Mouse (Mus musculus) forebrain, embryonic 13.5 days (tissue): ENCODE results near the gene Tmem102. TPM values are rescaled to one million over a fixed set of nuclear protein-coding genes. Genes with fewer than 3 reads are reported as not detected.

ENCODE experiments used
- ATAC-seq: fragments of 200-750 bp; cut with Nextera tagmentation; 2 replicates; pipeline ENCODE4 v1.8.0; 2017
- H3K27ac ChIP-seq: fragments of 300-500 bp; sonication (generic); 2 replicates; pipeline ENCODE4 v1.5.1; 2015; ENCODE audit warnings: inconsistent platforms, mild to moderate bottlenecking, moderate library complexity
- H3K27me3 ChIP-seq: fragments of 300-500 bp; sonication (generic); 2 replicates; pipeline ENCODE4 v1.6.1; 2015; ENCODE audit warnings: mild to moderate bottlenecking, inconsistent platforms
- H3K36me3 ChIP-seq: fragments of 300-500 bp; sonication (generic); 2 replicates; pipeline ENCODE4 v1.6.1; 2015; ENCODE audit warnings: mild to moderate bottlenecking, inconsistent platforms; ENCODE audit not compliant: poor library complexity, severe bottlenecking
- H3K4me1 ChIP-seq: fragments of 300-500 bp; sonication (generic); 2 replicates; pipeline ENCODE4 v1.6.1; 2015; ENCODE audit warnings: inconsistent platforms
- H3K4me2 ChIP-seq: fragments of 300-500 bp; sonication (generic); 2 replicates; pipeline ENCODE4 v1.6.1; 2015; ENCODE audit warnings: inconsistent platforms, mild to moderate bottlenecking, moderate library complexity
- H3K4me3 ChIP-seq: fragments of 300-500 bp; sonication (generic); 2 replicates; pipeline ENCODE4 v1.5.1; 2015; ENCODE audit warnings: mild to moderate bottlenecking, inconsistent platforms
- H3K9ac ChIP-seq: fragments of 300-500 bp; sonication (generic); 2 replicates; pipeline ENCODE4 v1.6.1; 2015; ENCODE audit warnings: mild to moderate bottlenecking, inconsistent platforms
- H3K9me3 ChIP-seq: fragments of 300-500 bp; sonication (generic); replicated peaks from 2 replicates; pipeline ENCODE4 v1.6.1; 2016; ENCODE audit warnings: inconsistent platforms
- WGBS: fragments of 180-500 bp; shearing (Covaris S2); methylation state at CpG from one replicate; pipeline ENCODE4 v1.1.7; 2015; 5-methylcytosine and 5-hydroxymethylcytosine counted together
- polyA plus RNA-seq: library from polyadenylated mRNA; unstranded; fragments of >200 nt; fragmentation: Nextera tagmentation; extraction: Ambion mirVana; gene quantifications from 2 replicates; pipeline ENCODE4 v1.2.1, GENCODE M21; 2015

Gene Tmem102
- polyA plus RNA-seq, 1 experiment from 2014 or later: 0.39 TPM

GRCm38 (mm10) chr11:69837952-69838713 is 32.7 kb upstream of the Tmem102 start, which contains the start of gene Tmem256:
Tmem256 (plus strand) TSS chr11:69838514.
- H3K27me3 ChIP-seq: peaks cover 4% of the 10 kb centered on the region; the same call in 1 of the 2 replicates
- peaks cover 9% of the 10 kb centered on the region; the same call in 1 of the 2 replicates for H3K36me3 ChIP-seq
- peak within 1 kb of the TSS; percentile 96 for H3K9ac ChIP-seq
- peak within 1 kb of the TSS; percentile 94 for H3K4me3 ChIP-seq
- H3K9me3 ChIP-seq: no peaks in the 10 kb centered on the region
- WGBS: under 1% methylated on average over 34 of the region's 34 CpGs
- ATAC-seq: peak; percentile 92
- H3K4me1 ChIP-seq: peaks cover 45% of the 10 kb centered on the region
- peak within 1 kb of the TSS; percentile 96 for H3K27ac ChIP-seq
- peak within 1 kb of the TSS; percentile 94 for H3K4me2 ChIP-seq

GRCm38 (mm10) chr11:69837604-69837951 is 32.2 kb upstream of the Tmem102 start, which contains the start of gene Nlgn2:
Nlgn2 (minus strand) TSS chr11:69837784.
- H3K27ac ChIP-seq: peak within 1 kb of the TSS; percentile 96
- no peaks in the 10 kb centered on the region for H3K9me3 ChIP-seq
- H3K36me3 ChIP-seq: peaks cover 15% of the 10 kb centered on the region
- peak; percentile 72; the same call in 1 of the 2 replicates for ATAC-seq
- 1% methylated on average over 14 of the region's 32 CpGs for WGBS
- H3K4me2 ChIP-seq: peak within 1 kb of the TSS; percentile 94
- peaks cover 49% of the 10 kb centered on the region for H3K4me1 ChIP-seq
- H3K9ac ChIP-seq: peak within 1 kb of the TSS; percentile 96
- peaks cover 4% of the 10 kb centered on the region; the same call in 1 of the 2 replicates for H3K27me3 ChIP-seq
- peak within 1 kb of the TSS; percentile 94 for H3K4me3 ChIP-seq

DNA sequence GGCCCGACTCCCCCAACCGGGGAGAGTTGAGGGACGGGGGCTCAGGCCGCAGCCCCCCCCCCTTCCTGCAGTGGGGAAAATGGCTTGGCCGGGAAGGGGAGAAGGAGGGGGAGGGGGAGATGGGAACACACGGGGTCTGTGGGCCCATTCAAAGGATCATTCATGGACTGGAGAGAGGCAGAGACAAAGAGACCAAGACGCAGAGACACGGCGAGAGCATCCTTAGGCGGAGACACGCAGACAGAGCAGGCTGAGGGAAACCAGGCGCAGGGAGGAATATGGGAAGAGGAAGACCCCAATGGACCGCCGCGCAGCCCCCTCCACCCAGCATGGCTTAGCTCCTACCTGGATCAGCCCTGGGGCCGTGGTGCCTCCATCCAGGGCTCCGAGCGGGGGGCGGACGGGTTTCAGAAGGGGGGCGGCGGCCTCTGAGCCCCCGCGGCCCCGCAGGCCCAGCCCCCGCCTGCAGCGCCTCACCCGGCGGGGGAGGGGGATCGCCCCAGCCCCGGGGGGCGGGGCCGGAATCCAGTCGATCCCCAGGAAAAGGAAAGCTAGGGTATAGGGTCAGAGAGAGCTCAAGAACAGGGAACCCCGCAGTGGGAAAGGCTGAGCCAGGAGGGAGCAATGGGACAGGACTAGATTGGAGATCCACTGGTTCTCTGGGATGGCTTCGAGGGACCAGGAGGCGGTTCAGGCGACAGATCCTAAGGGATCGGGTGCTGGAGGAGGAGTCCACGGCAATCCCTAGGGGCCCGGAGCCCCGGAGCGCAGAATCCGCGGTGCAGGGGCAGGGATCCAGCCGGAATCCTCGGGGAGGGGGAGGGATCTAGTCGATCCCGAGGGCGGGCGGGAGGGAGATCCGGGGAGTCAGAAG is 31.5 kb upstream of the Tmem102 start:
- ATAC-seq: 0 out of 2 replicates have a peak, but pooled peaks have one; percentile 7

DNA sequence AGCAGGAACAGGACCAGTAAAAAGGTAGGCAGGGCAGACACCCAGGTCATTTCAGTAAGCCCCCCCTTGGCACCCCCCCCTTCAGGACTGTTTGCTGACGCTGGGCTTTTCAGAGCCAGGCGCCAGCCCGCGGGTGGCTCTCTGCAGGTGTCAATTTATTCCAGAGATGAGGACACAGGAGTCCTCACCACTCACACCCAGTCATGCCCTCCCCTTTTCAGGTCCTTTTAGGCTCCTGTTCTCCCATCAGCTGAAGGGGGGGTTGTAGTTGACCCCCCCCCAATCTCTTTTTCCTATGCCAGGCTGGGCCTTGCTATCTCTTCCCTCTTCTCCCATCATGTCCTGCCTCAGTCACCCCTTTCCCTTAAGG is 30.5 kb upstream of the Tmem102 start:
- Histone ChIP-seq H3K9me3 (no peaks in the 10 kb centered on the region), H3K36me3 (peaks cover 28% of the 10 kb centered on the region), H3K4me3 (peak overlapping the region; percentile 94), H3K27ac (peak overlapping the region; percentile 96), H3K9ac (peak overlapping the region; percentile 96), H3K4me2 (peak overlapping the region; percentile 94), H3K27me3 (peaks cover 4% of the 10 kb centered on the region; the same call in 1 of the 2 replicates), H3K4me1 (peaks cover 49% of the 10 kb centered on the region)
- no peak for ATAC-seq
- WGBS: 7% methylated on average over 4 of the region's 4 CpGs

More for the DNA sequence above, 31.5 kb upstream of the Tmem102 start:
- Histone ChIP-seq H3K27ac (peak overlapping the region; percentile 96), H3K4me2 (peak overlapping the region; percentile 94), H3K36me3 (peaks cover 21% of the 10 kb centered on the region), H3K9ac (peak overlapping the region; percentile 96), H3K27me3 (peaks cover 4% of the 10 kb centered on the region; the same call in 1 of the 2 replicates), H3K4me3 (peak overlapping the region; percentile 94), H3K4me1 (peaks cover 49% of the 10 kb centered on the region), H3K9me3 (no peaks in the 10 kb centered on the region)
- 2% methylated on average over 49 of the region's 52 CpGs for WGBS

- Histone ChIP-seq H3K9me3 (no peaks in the 10 kb centered on the region), H3K36me3 (peaks cover 33% of the 10 kb centered on the region), H3K4me1 (peaks cover 49% of the 10 kb centered on the region), H3K27me3 (peaks cover 4% of the 10 kb centered on the region; the same call in 1 of the 2 replicates), H3K9ac (peak overlapping the region; percentile 96), H3K27ac (peak overlapping the region; percentile 96), H3K4me3 (peak overlapping the region; percentile 94), H3K4me2 (peak overlapping the region; percentile 94)
- ATAC-seq: no peak
- WGBS: 0% methylated on average over 9 of the region's 9 CpGs
These were observed 30.0 kb upstream of the Tmem102 start for GRCm38 (mm10) chr11:69835326-69835965.

DNA sequence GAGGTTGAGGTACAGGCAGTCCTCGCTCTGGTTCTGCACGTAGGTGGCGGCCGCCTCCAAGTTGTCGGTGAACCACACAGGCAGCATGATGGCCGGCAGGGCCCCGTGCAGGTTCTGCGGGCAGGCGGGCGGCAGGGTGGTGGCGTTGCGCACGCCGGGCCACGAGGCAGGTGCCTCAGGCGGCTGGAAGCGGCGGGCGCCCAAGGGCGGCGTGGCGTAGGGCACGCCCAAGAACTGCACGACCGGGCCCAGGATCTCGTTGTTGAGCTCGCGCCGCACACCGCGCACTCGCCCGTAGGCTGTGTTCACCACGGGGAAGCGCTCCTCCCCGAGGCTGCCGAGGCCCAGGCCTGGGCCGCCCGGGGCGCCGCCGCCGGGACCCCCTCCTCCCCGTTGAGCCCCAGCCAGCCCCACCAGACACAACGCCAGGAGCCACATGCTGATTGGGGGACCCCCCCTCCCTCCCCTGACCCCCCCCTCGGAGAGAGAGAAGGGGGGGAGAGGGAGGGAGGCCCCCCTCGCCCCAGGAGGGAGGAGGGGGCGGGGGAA is 28.7 kb upstream of the Tmem102 start:
- peak overlapping the region; percentile 94 for H3K4me2 ChIP-seq
- H3K9ac ChIP-seq: peak overlapping the region; percentile 96
- H3K9me3 ChIP-seq: no peaks in the 10 kb centered on the region
- H3K4me3 ChIP-seq: peak overlapping the region; percentile 94
- ATAC-seq: no peak
- peaks cover 4% of the 10 kb centered on the region; the same call in 1 of the 2 replicates for H3K27me3 ChIP-seq
- H3K4me1 ChIP-seq: peaks cover 46% of the 10 kb centered on the region
- peak overlapping the region; percentile 96 for H3K27ac ChIP-seq
- WGBS: 5% methylated on average over 36 of the region's 48 CpGs
- H3K36me3 ChIP-seq: peaks cover 41% of the 10 kb centered on the region

DNA sequence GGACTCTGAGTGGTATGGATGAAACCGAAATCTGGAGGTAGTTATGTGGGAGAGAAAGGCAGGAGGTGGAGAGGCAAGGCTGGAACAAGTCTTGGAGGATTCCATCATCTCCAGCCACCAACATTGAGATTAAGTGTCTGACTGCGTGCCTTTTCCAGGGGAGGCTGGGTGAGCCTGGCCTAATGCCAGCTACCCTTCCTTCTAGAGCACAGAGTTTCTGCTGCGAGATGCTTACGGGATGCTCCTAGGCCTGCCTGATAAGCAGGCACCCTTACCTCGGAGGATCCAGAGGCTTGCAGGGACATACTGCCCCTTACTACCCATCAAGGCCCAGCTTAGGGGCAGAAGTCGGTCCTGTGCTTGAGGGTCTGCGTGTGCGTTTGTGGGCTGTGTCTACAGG is 28.1 kb upstream of the Tmem102 start:
- no peak for ATAC-seq
- WGBS: 44% methylated on average over 8 of the region's 8 CpGs
- Histone ChIP-seq H3K4me2 (peak overlapping the region; percentile 94), H3K4me3 (peak overlapping the region; percentile 94), H3K9me3 (no peaks in the 10 kb centered on the region), H3K9ac (peak overlapping the region; percentile 96), H3K36me3 (peaks cover 46% of the 10 kb centered on the region), H3K27ac (0 out of 2 replicates have a peak overlapping the region, but pooled peaks have one; percentile 96), H3K27me3 (peaks cover 4% of the 10 kb centered on the region; the same call in 1 of the 2 replicates), H3K4me1 (peaks cover 47% of the 10 kb centered on the region)

- H3K9ac ChIP-seq: peak overlapping the region; percentile 2; the same call in 1 of the 2 replicates
- ATAC-seq: no peak
- peaks cover 4% of the 10 kb centered on the region; the same call in 1 of the 2 replicates for H3K27me3 ChIP-seq
- 71% methylated on average over 5 of the region's 5 CpGs for WGBS
- no peaks in the 10 kb centered on the region for H3K9me3 ChIP-seq
- no peak overlapping the region for H3K4me2 ChIP-seq
- peaks cover 18% of the 10 kb centered on the region for H3K4me1 ChIP-seq
- no peak overlapping the region for H3K4me3 ChIP-seq
- no peak overlapping the region for H3K27ac ChIP-seq
- H3K36me3 ChIP-seq: peaks cover 90% of the 10 kb centered on the region
These were observed 23.4 kb upstream of the Tmem102 start for GRCm38 (mm10) chr11:69828832-69829231.

- Histone ChIP-seq H3K4me1 (no peaks in the 10 kb centered on the region), H3K4me3 (no peak overlapping the region), H3K27me3 (no peaks in the 10 kb centered on the region), H3K9ac (no peak overlapping the region), H3K4me2 (no peak overlapping the region), H3K36me3 (peaks cover 50% of the 10 kb centered on the region), H3K27ac (no peak overlapping the region), H3K9me3 (no peaks in the 10 kb centered on the region)
- no peak for ATAC-seq
- 76% methylated on average over 2 of the region's 2 CpGs for WGBS
These were observed 18.0 kb upstream of the Tmem102 start for GRCm38 (mm10) chr11:69823456-69823855.

DNA sequence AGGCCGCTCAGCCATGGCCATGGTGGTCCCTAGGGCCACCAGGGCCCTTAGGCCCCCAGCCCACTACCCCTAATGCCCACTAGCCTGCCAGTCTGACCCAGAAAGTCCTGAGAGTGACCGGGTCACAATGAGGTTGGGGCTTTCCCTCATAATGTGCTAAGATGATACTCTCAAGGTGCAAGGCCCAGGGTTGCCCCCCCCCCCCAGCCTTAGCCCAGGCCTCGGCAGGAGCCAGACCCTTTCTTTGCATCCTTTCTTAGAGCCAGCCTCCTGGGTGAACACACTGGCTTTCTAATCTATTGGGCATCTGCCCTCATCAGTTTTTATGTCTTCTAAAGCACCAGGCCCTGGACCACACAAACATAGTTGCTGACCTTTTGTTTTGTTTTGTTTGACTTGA is 16.7 kb upstream of the Tmem102 start, which contains the start of gene Spem1:
TSS of gene Spem1 (minus strand) at position 101 of the 400 bp plus-strand sequence.
- H3K4me3 ChIP-seq: no peak within 1 kb of the TSS
- 87% methylated on average over 3 of the region's 3 CpGs for WGBS
- no peak for ATAC-seq
- no peak within 1 kb of the TSS for H3K27ac ChIP-seq
- peaks cover 6% of the 10 kb centered on the region for H3K9me3 ChIP-seq
- no peak within 1 kb of the TSS for H3K4me2 ChIP-seq
- peaks cover 36% of the 10 kb centered on the region for H3K36me3 ChIP-seq
- H3K9ac ChIP-seq: no peak within 1 kb of the TSS
- H3K4me1 ChIP-seq: no peaks in the 10 kb centered on the region
- H3K27me3 ChIP-seq: no peaks in the 10 kb centered on the region

GRCm38 (mm10) chr11:69818871-69819270 is 13.4 kb upstream of the Tmem102 start:
- no peak overlapping the region for H3K9ac ChIP-seq
- peaks cover 4% of the 10 kb centered on the region for H3K36me3 ChIP-seq
- no peak overlapping the region for H3K27ac ChIP-seq
- H3K9me3 ChIP-seq: peaks cover 12% of the 10 kb centered on the region
- H3K4me2 ChIP-seq: no peak overlapping the region
- H3K4me1 ChIP-seq: no peaks in the 10 kb centered on the region
- 93% methylated on average over 8 of the region's 8 CpGs for WGBS
- H3K4me3 ChIP-seq: no peak overlapping the region
- ATAC-seq: no peak
- no peaks in the 10 kb centered on the region for H3K27me3 ChIP-seq
